Mouse (Mus musculus) MEL (cell line): ENCODE data around the gene Cspg5. TPM values are rescaled to one million over a fixed set of nuclear protein-coding genes. Genes with fewer than 3 reads are reported as not detected.

Experiments
- DNase-seq: peaks from one replicate; pipeline ENCODE4 v3.0.0; 2011; ENCODE audit warnings: low read depth, low spot score
- H3K27ac ChIP-seq: 2 replicates; pipeline ENCODE4 v1.5.1; 2012; ENCODE audit warnings: low read depth, mild to moderate bottlenecking, control low read depth, low read length, moderate library complexity; ENCODE audit not compliant: control insufficient read depth
- H3K27me3 ChIP-seq, 2 experiments: fragments of 150-350 bp in 1 of 2; sonication (generic) in 1 of 2; 2 replicates each; pipeline ENCODE4 v1.6.1; 2012; ENCODE audit warnings: low read length in 2 of 2, mild to moderate bottlenecking in 2 of 2, improper control_type of control experiment in 1 of 2, moderate library complexity in 1 of 2; ENCODE audit not compliant: insufficient read depth in 2 of 2, control insufficient read depth in 1 of 2
- H3K36me3 ChIP-seq, 2 experiments: 2 replicates each; pipeline ENCODE4 v1.6.1; 2012 to 2014; ENCODE audit warnings: low read length in 2 of 2, improper control_type of control experiment in 1 of 2, inconsistent platforms in 1 of 2, mild to moderate bottlenecking in 1 of 2; ENCODE audit not compliant: insufficient read depth in 2 of 2, control insufficient read depth in 1 of 2
- H3K4me1 ChIP-seq, 2 experiments: fragments of 150-350 bp in 1 of 2; sonication (generic) in 1 of 2; 2 replicates each; pipeline ENCODE4 v1.6.1; 2012; ENCODE audit warnings: low read length in 2 of 2, improper control_type of control experiment in 1 of 2, mild to moderate bottlenecking in 1 of 2; ENCODE audit not compliant: insufficient read depth in 2 of 2, control insufficient read depth in 1 of 2
- H3K4me3 ChIP-seq, 2 experiments: fragments of 150-350 bp in 1 of 2; sonication (generic) in 1 of 2; 2 replicates each; pipeline ENCODE4 v1.5.1; 2012; ENCODE audit warnings: low read depth in 2 of 2, low read length in 2 of 2, mild to moderate bottlenecking in 2 of 2, moderate library complexity in 2 of 2, control low read depth in 1 of 2, improper control_type of control experiment in 1 of 2; ENCODE audit not compliant: control insufficient read depth in 1 of 2, insufficient read depth in 1 of 2
- H3K79me2 ChIP-seq: 2 replicates; pipeline ENCODE4 v1.6.1; 2012; ENCODE audit warnings: mild to moderate bottlenecking, low read length, moderate library complexity; ENCODE audit not compliant: control insufficient read depth, poor library complexity, insufficient read depth
- H3K9ac ChIP-seq: 2 replicates; pipeline ENCODE4 v1.6.1; 2012; ENCODE audit warnings: low read depth, mild to moderate bottlenecking, control low read depth, low read length, moderate library complexity; ENCODE audit not compliant: control insufficient read depth, poor library complexity, severe bottlenecking
- H3K9me3 ChIP-seq: fragments of 150-350 bp; sonication (generic); replicated peaks from 2 replicates; pipeline ENCODE4 v1.6.1; 2012; ENCODE audit warnings: mild to moderate bottlenecking, low read length, improper control_type of control experiment, moderate library complexity; ENCODE audit not compliant: insufficient read depth
- BHLHE40 ChIP-seq: IDR thresholded peaks from 2 replicates; pipeline ENCODE4 v1.6.1; 2012; ENCODE audit warnings: low read depth, mild to moderate bottlenecking, inconsistent platforms, low read length, improper control_type of control experiment, borderline replicate concordance
- CHD1 ChIP-seq: IDR thresholded peaks from 2 replicates; pipeline ENCODE4 v1.6.1; 2012; ENCODE audit warnings: low read depth, mild to moderate bottlenecking, inconsistent platforms, low read length, improper control_type of control experiment
- ELF1 ChIP-seq: IDR thresholded peaks from 2 replicates; pipeline ENCODE4 v1.6.1; 2014; ENCODE audit warnings: low read depth, mild to moderate bottlenecking, inconsistent platforms, low read length, improper control_type of control experiment, moderate library complexity
- GATA1 ChIP-seq: IDR thresholded peaks from 2 replicates; pipeline ENCODE4 v1.6.1; 2011; ENCODE audit warnings: low read depth, low read length, improper control_type of control experiment
- KAT2A ChIP-seq: conservative IDR thresholded peaks from 2 replicates; pipeline ENCODE4 v1.6.1; 2012; ENCODE audit warnings: low read depth, low read length, improper control_type of control experiment, inconsistent platforms
- MAX ChIP-seq: IDR thresholded peaks from 2 replicates; pipeline ENCODE4 v1.6.1; 2011; ENCODE audit warnings: low read length, improper control_type of control experiment
- MYB ChIP-seq: IDR thresholded peaks from 2 replicates; pipeline ENCODE4 v1.6.1; 2011; ENCODE audit warnings: mild to moderate bottlenecking, low read depth, low read length, improper control_type of control experiment
- MYC ChIP-seq: IDR thresholded peaks from 2 replicates; pipeline ENCODE4 v1.6.1; 2011; ENCODE audit warnings: low read depth, mild to moderate bottlenecking, low read length, improper control_type of control experiment, moderate library complexity
- POLR2A ChIP-seq, 2 experiments: IDR thresholded peaks; 2 replicates each; pipeline ENCODE4 v1.6.1; 2011 to 2012; ENCODE audit warnings: low read length in 2 of 2, mild to moderate bottlenecking in 2 of 2, control low read depth in 1 of 2, improper control_type of control experiment in 1 of 2, low read depth in 1 of 2, moderate library complexity in 1 of 2; ENCODE audit not compliant: control insufficient read depth in 1 of 2, insufficient read depth in 1 of 2, poor library complexity in 1 of 2
- POLR2AphosphoS5 ChIP-seq: IDR thresholded peaks from 2 replicates; pipeline ENCODE4 v1.6.1; 2012; ENCODE audit warnings: low read depth, borderline replicate concordance, mild to moderate bottlenecking, inconsistent platforms, low read length, moderate library complexity, mixed read lengths
- SIN3A ChIP-seq: IDR thresholded peaks from 2 replicates; pipeline ENCODE4 v1.6.1; 2012; ENCODE audit warnings: low read length, improper control_type of control experiment, inconsistent platforms
- SMC3 ChIP-seq: IDR thresholded peaks from 2 replicates; pipeline ENCODE4 v1.6.1; 2011; ENCODE audit warnings: low read depth, low read length, improper control_type of control experiment
- TCF12 ChIP-seq: IDR thresholded peaks from 2 replicates; pipeline ENCODE4 v1.6.1; 2014; ENCODE audit warnings: low read depth, mild to moderate bottlenecking, inconsistent platforms, low read length, improper control_type of control experiment, moderate library complexity
- USF2 ChIP-seq, 2 experiments: IDR thresholded peaks; 2 replicates each; pipeline ENCODE4 v1.6.1; 2011 to 2012; ENCODE audit warnings: improper control_type of control experiment in 2 of 2, low read length in 2 of 2, borderline replicate concordance in 1 of 2, inconsistent platforms in 1 of 2, low read depth in 1 of 2, mild to moderate bottlenecking in 1 of 2; ENCODE audit not compliant: insufficient read depth in 1 of 2
- ZC3H11A ChIP-seq: IDR thresholded peaks from 2 replicates; pipeline ENCODE4 v1.6.1; 2012; ENCODE audit warnings: low read depth, mild to moderate bottlenecking, inconsistent platforms, low read length, improper control_type of control experiment
- ZKSCAN1 ChIP-seq: IDR thresholded peaks from 2 replicates; pipeline ENCODE4 v1.6.1; 2012; ENCODE audit warnings: low read depth, mild to moderate bottlenecking, inconsistent platforms, low read length, improper control_type of control experiment, moderate library complexity
- ZMIZ1 ChIP-seq: IDR thresholded peaks from 2 replicates; pipeline ENCODE4 v1.6.1; 2012; ENCODE audit warnings: low read depth, mild to moderate bottlenecking, inconsistent platforms, low read length, improper control_type of control experiment, moderate library complexity
- ZNF384 ChIP-seq: IDR thresholded peaks from 2 replicates; pipeline ENCODE4 v1.6.1; 2012; ENCODE audit warnings: low read depth, mild to moderate bottlenecking, inconsistent platforms, low read length, improper control_type of control experiment
- polyA plus RNA-seq, 2 experiments: library from polyadenylated mRNA; stranded (reverse) in 1 of 2; unstranded in 1 of 2; fragments of >175 nt in 1 of 2; fragments of >200 nt in 1 of 2; gene quantifications; 2 replicates each; pipeline versions ENCODE4 v1.2.1 to v1.2.4; 2012; ENCODE audit warnings: low replicate concordance in 2 of 2, low read depth in 1 of 2; ENCODE audit not compliant: insufficient read length in 2 of 2, insufficient read depth in 1 of 2, missing spikeins in 1 of 2
- total RNA-seq: library from RNA; depleted of rRNA; stranded (reverse); fragments of 300-350 nt; gene quantifications from 2 replicates; pipeline ENCODE4 v1.2.3, GENCODE M21; 2012

Cspg5 gene
- total and polyA plus RNA-seq, 3 experiments, result 0.65 to 1.0 TPM; not detected in 1

- Histone ChIP-seq H3K9ac (no peak overlapping the region), H3K4me3 (no peak overlapping the region)
Measured at GRCm38 (mm10) chr9:110268416-110268815, 24.8 kb downstream of the Cspg5 start.

GRCm38 (mm10) chr9:110272330-110272729 is 28.7 kb downstream of the Cspg5 start:
- Histone ChIP-seq H3K9ac (no peak overlapping the region), H3K4me3 (no peak overlapping the region), H3K36me3 (peaks cover 0 to 3% of the 10 kb centered on the region in 2 experiments; a peak in 1 of 4 replicates), H3K27me3 (no peaks in the 10 kb centered on the region), H3K4me1 (peaks cover 8 to 9% of the 10 kb centered on the region in 2 experiments), H3K79me2 (no peaks in the 10 kb centered on the region), H3K27ac (no peak overlapping the region), H3K9me3 (no peaks in the 10 kb centered on the region)
- TF ChIP-seq MAX, result no peak
- no peak for TF ChIP-seq KAT2A
- no peak for TF ChIP-seq MYC
- no peak for TF ChIP-seq ZC3H11A
- TF ChIP-seq BHLHE40, result no peak
- no peak for TF ChIP-seq MYB
- TF ChIP-seq POLR2AphosphoS5, result no peak
- TF ChIP-seq TCF12, result no peak
- no peak for TF ChIP-seq SMC3
- no peak for DNase-seq

More at GRCm38 (mm10) chr9:110268416-110268815, 24.8 kb downstream of the Cspg5 start:
- no peaks in the 10 kb centered on the region for H3K79me2 ChIP-seq
- no peak for TF ChIP-seq ZNF384
- TF ChIP-seq GATA1, result no peak
- H3K27ac ChIP-seq, result no peak overlapping the region
- H3K36me3 ChIP-seq, result peaks cover 0 to 3% of the 10 kb centered on the region in 2 experiments; a peak in 1 of 4 replicates
- no peaks in the 10 kb centered on the region for H3K9me3 ChIP-seq
- H3K4me1 ChIP-seq, result peaks cover 3 to 4% of the 10 kb centered on the region in 2 experiments; a peak in 3 of 4 replicates
- DNase-seq, result no peak
- no peaks in the 10 kb centered on the region for H3K27me3 ChIP-seq

- DNase-seq, result peak; percentile 81
- Histone ChIP-seq H3K36me3 (peaks cover 0 to 3% of the 10 kb centered on the region in 2 experiments; a peak in 1 of 4 replicates), H3K79me2 (no peaks in the 10 kb centered on the region), H3K27me3 (no peaks in the 10 kb centered on the region), H3K27ac (no peak overlapping the region), H3K9ac (no peak overlapping the region), H3K9me3 (no peaks in the 10 kb centered on the region), H3K4me3 (no peak overlapping the region), H3K4me1 (peaks cover 8 to 9% of the 10 kb centered on the region in 2 experiments)
- no peak for TF ChIP-seq ZMIZ1
- no peak for TF ChIP-seq POLR2A (IDR thresholded peaks at IDR 0.05; ENCODE audit: control insufficient read depth in 1 of 2, insufficient read depth in 1 of 2, low read depth in 1 of 2, low read length in 2 of 2, poor library complexity in 1 of 2)
- peak; percentile 48; the same call in 1 of the 2 replicates for TF ChIP-seq ELF1
- no peak; the same call in 1 of the 2 replicates for TF ChIP-seq ZKSCAN1
- no peak for TF ChIP-seq MYC
- TF ChIP-seq MYB, result no peak
- peak; percentile 37; the same call in 1 of the 2 replicates for TF ChIP-seq GATA1
- no peak for TF ChIP-seq USF2 (IDR thresholded peaks at IDR 0.05; ENCODE audit: borderline replicate concordance in 1 of 2, insufficient read depth in 1 of 2, low read depth in 1 of 2, low read length in 2 of 2)
- TF ChIP-seq ZNF384, result peak; percentile 98
- TF ChIP-seq CHD1, result no peak
- TF ChIP-seq SIN3A, result no peak
- no peak for TF ChIP-seq TCF12
Measured at GRCm38 (mm10) chr9:110273507-110273906, 29.9 kb downstream of the Cspg5 start.
